Mouse (Mus musculus): ENCODE results near the gene Foxj2.

DNA sequence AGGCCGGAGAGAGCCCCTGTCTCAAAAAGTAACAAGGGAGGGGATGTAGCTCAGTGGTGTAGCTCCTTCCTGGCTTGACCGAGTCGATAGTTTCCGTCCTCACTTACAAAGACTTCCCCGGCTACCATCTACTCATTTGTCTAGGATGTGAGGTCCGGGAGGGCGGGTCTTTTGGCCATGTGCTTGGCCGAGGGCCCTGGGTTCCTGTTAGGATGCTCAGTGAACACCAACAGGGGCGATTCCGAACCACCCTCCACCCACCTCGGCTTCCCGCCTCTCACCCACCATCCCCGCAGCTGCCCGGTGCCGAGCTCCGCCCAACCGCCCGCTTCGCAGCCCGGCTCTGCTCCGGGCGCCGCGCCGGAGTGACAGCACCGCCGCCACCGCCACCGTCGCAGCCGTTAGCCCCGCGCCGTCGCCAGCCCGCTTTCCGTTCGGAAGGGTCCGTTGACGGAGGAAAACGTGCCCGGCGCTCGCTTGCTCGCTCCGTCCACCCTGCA lies 18.4 kb upstream of the Foxj2 start, which contains the start of gene Slc2a3:
- no peak for TF ChIP-seq CTCF (IDR thresholded peaks at IDR 0.05; ENCODE audit: borderline replicate concordance, insufficient read depth, low read length)
- TF ChIP-seq POLR2A (IDR thresholded peaks at IDR 0.05; ENCODE audit: low read depth, low read length) = no peak

Data from embryonic fibroblast, embryonic 13.5 days (primary cell).